Mouse (Mus musculus): ENCODE measurements at regions not wholly inside any gene's neighbourhood (a gene's known extent, or its start where the extent isn't known, plus 50 kb on each side); places are given as distances from the start of the nearest gene placed in this dataset.

- TF ChIP-seq CTCF (IDR thresholded peaks at IDR 0.05; ENCODE audit: insufficient read depth, low read length) (no peak), POLR2A (IDR thresholded peaks at IDR 0.05; ENCODE audit: borderline replicate concordance, extremely low read depth, low read depth, low read length) (no peak)
- no peak for DNase-seq
- 90% methylated on average over 10 of the region's 10 CpGs for WGBS
- H3K4me1 ChIP-seq (ENCODE audit: control insufficient read depth, insufficient read depth, low read length): no peaks in the 10 kb centered on the region
- no peak overlapping the region for H3K4me3 ChIP-seq (replicated peaks; ENCODE audit: extremely low read depth, low read depth, low read length)
These were observed 328.1 kb downstream of the Ptprc start for GRCm38 (mm10) chr1:137847311-137847923.

DNA sequence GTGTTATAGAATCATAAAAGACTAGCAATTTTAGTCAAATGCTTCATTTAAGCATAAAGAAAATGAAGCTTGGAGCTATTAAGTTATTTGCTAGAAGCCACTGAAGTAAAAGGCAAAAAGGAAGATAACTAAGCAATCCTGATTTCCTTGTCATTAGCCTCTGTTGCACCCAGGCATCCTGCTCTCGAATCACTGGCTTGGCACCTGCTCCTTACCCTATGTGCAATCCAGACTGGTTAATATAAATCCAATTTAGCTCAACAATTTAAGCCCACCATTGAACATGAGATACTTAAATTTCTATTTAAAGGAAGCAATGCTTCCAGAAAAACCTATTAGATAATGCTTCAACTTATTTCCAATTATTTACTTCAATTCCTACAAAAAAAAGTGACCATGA, 328.7 kb downstream of the Ptprc start:
- TF ChIP-seq CTCF (IDR thresholded peaks at IDR 0.05; ENCODE audit: insufficient read depth, low read length): no peak
- TF ChIP-seq POLR2A (IDR thresholded peaks at IDR 0.05; ENCODE audit: borderline replicate concordance, extremely low read depth, low read depth, low read length): no peak
- Histone ChIP-seq H3K4me3 (replicated peaks; ENCODE audit: extremely low read depth, low read depth, low read length) (no peak overlapping the region), H3K4me1 (ENCODE audit: control insufficient read depth, insufficient read depth, low read length) (no peaks in the 10 kb centered on the region)
- 71% methylated on average over 1 of the region's 1 CpGs for WGBS
- DNase-seq: no peak

DNA sequence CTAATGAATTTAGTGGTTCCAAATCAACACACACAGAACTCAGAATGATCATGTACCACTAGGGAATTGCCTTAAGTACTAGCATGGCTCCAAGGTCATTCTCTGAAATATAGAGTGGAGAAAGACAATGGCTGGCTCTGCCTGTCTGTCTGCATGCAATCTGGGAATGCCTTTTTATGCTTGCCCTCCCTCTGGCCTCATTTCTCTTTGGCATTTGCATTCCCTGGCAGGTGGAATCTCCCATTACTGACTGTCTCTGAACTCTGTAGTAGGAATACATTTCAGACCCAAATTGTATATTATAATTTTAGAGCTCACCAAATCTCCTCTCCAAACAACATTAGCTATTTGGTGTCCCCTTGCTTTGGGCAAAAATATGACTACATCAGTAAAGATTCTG, 335.0 kb downstream of the Ptprc start:
- TF ChIP-seq CTCF (IDR thresholded peaks at IDR 0.05; ENCODE audit: insufficient read depth, low read length) (no peak), POLR2A (IDR thresholded peaks at IDR 0.05; ENCODE audit: borderline replicate concordance, extremely low read depth, low read depth, low read length) (no peak)
- no peak for DNase-seq

DNA sequence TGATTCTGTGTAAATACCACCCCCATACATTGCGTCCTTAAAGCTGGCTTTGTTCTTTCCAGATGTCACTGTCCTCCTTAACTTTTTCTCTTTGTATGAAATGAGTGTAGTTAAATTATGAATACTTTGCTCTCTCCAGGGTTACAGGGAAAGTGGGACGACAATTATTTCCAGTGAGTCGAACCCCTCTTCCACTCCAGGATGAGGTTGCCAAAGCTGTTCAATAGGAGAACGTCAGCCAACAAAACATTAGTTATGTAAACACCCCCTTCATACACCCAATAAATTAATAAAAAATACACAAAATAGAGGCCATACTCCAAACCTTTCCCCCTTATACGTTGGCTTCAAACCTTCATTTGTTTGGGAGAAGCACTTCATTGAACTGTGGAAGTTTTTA, 335.8 kb downstream of the Ptprc start:
- Histone ChIP-seq H3K4me1 (ENCODE audit: control insufficient read depth, insufficient read depth, low read length) (no peaks in the 10 kb centered on the region), H3K4me3 (replicated peaks; ENCODE audit: extremely low read depth, low read depth, low read length) (no peak overlapping the region)
- no peak for DNase-seq
- 48% methylated on average over 5 of the region's 5 CpGs for WGBS
- TF ChIP-seq POLR2A (IDR thresholded peaks at IDR 0.05; ENCODE audit: borderline replicate concordance, extremely low read depth, low read depth, low read length) (no peak), CTCF (IDR thresholded peaks at IDR 0.05; ENCODE audit: insufficient read depth, low read length) (no peak)

More for the DNA sequence above, 335.0 kb downstream of the Ptprc start:
- Histone ChIP-seq H3K4me3 (replicated peaks; ENCODE audit: extremely low read depth, low read depth, low read length) (no peak overlapping the region), H3K4me1 (ENCODE audit: control insufficient read depth, insufficient read depth, low read length) (no peaks in the 10 kb centered on the region)

DNA sequence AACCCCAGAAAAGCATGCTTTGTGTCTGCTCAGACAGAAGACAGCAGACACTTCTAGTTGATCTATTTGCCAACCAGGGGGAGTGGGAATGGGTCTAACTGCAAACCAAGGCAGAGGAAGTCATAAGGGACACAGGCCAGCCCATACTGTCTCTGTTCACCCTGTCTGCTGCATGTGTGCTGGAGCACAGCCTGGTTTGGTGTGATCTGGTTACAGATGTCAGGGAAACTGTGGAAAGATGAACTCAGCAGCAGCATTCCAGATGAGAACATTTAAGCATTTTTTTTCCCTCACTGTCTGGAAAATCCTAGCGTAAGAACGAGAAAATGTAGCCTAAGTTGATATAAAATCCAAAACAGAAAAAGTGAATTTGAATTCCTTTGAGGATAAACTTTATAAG, 336.2 kb downstream of the Ptprc start:
- no peak for DNase-seq
- TF ChIP-seq CTCF (IDR thresholded peaks at IDR 0.05; ENCODE audit: insufficient read depth, low read length) (no peak), POLR2A (IDR thresholded peaks at IDR 0.05; ENCODE audit: borderline replicate concordance, extremely low read depth, low read depth, low read length) (no peak)
- Histone ChIP-seq H3K4me1 (ENCODE audit: control insufficient read depth, insufficient read depth, low read length) (no peaks in the 10 kb centered on the region), H3K4me3 (replicated peaks; ENCODE audit: extremely low read depth, low read depth, low read length) (no peak overlapping the region)
- WGBS: 78% methylated on average over 2 of the region's 2 CpGs

DNA sequence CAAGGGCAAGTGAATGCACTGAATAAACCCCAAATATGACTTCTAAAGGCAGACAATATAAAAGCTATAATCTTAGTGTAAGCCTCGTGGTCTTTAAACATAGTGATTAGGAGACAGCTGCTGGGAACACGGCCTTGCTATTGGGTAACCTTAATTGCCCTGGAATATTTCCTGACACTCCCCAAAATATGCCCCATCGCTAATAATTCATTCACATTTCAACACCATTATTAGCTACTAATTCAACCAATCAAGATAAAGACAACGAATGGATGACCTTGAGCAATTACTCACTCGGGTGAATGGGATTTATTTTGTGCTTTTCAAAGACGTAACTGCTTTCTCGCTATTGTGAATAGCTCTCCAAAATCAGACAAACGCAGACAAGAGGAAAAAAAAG, 337.2 kb downstream of the Ptprc start:
- H3K4me1 ChIP-seq (ENCODE audit: control insufficient read depth, insufficient read depth, low read length): no peaks in the 10 kb centered on the region
- H3K4me3 ChIP-seq (replicated peaks; ENCODE audit: extremely low read depth, low read depth, low read length): no peak overlapping the region
- WGBS: 55% methylated on average over 8 of the region's 8 CpGs
- TF ChIP-seq CTCF (IDR thresholded peaks at IDR 0.05; ENCODE audit: insufficient read depth, low read length) (no peak), POLR2A (IDR thresholded peaks at IDR 0.05; ENCODE audit: borderline replicate concordance, extremely low read depth, low read depth, low read length) (no peak)
- no peak for DNase-seq

- 69% methylated on average over 3 of the region's 3 CpGs for WGBS
- no peak for DNase-seq
- TF ChIP-seq CTCF (IDR thresholded peaks at IDR 0.05; ENCODE audit: insufficient read depth, low read length) (no peak), POLR2A (IDR thresholded peaks at IDR 0.05; ENCODE audit: borderline replicate concordance, extremely low read depth, low read depth, low read length) (no peak)
- Histone ChIP-seq H3K4me3 (replicated peaks; ENCODE audit: extremely low read depth, low read depth, low read length) (no peak overlapping the region), H3K4me1 (ENCODE audit: control insufficient read depth, insufficient read depth, low read length) (no peaks in the 10 kb centered on the region)
These were observed 342.0 kb downstream of the Ptprc start for GRCm38 (mm10) chr1:137833535-137833934.

- Histone ChIP-seq H3K4me1 (ENCODE audit: control insufficient read depth, insufficient read depth, low read length) (no peaks in the 10 kb centered on the region), H3K4me3 (replicated peaks; ENCODE audit: extremely low read depth, low read depth, low read length) (no peak overlapping the region)
- no peak for DNase-seq
- WGBS: 49% methylated on average over 4 of the region's 4 CpGs
- TF ChIP-seq POLR2A (IDR thresholded peaks at IDR 0.05; ENCODE audit: borderline replicate concordance, extremely low read depth, low read depth, low read length): no peak
- TF ChIP-seq CTCF (IDR thresholded peaks at IDR 0.05; ENCODE audit: insufficient read depth, low read length): no peak
These were observed 344.2 kb downstream of the Ptprc start for GRCm38 (mm10) chr1:137831284-137831683.

- no peak for DNase-seq
- no peak for TF ChIP-seq POLR2A (IDR thresholded peaks at IDR 0.05; ENCODE audit: borderline replicate concordance, extremely low read depth, low read depth, low read length)
- TF ChIP-seq CTCF (IDR thresholded peaks at IDR 0.05; ENCODE audit: insufficient read depth, low read length): no peak
- H3K4me1 ChIP-seq (ENCODE audit: control insufficient read depth, insufficient read depth, low read length): no peaks in the 10 kb centered on the region
- WGBS: 78% methylated on average over 4 of the region's 4 CpGs
- no peak overlapping the region for H3K4me3 ChIP-seq (replicated peaks; ENCODE audit: extremely low read depth, low read depth, low read length)
These were observed 348.1 kb downstream of the Ptprc start for GRCm38 (mm10) chr1:137827379-137827778.

GRCm38 (mm10) chr1:137815401-137815888, 360.1 kb downstream of the Ptprc start:
- Histone ChIP-seq H3K4me3 (replicated peaks; ENCODE audit: extremely low read depth, low read depth, low read length) (no peak overlapping the region), H3K4me1 (ENCODE audit: control insufficient read depth, insufficient read depth, low read length) (no peaks in the 10 kb centered on the region)
- TF ChIP-seq CTCF (IDR thresholded peaks at IDR 0.05; ENCODE audit: insufficient read depth, low read length) (no peak), POLR2A (IDR thresholded peaks at IDR 0.05; ENCODE audit: borderline replicate concordance, extremely low read depth, low read depth, low read length) (no peak)
- DNase-seq: no peak
- WGBS: 92% methylated on average over 4 of the region's 4 CpGs

Data from lung, adult 2 months (tissue).